Mouse (Mus musculus) frontal cortex, adult (tissue): ENCODE measurements at regions not wholly inside any gene's neighbourhood (a gene's known extent, or its start where the extent isn't known, plus 50 kb on each side); places are given as distances from the start of the nearest gene placed in this dataset.

Experiments used
- ATAC-seq: cut with Nextera tagmentation; 2 replicates; pipeline ENCODE4 v1.9.2; 2017; ENCODE audit warnings: mild to moderate bottlenecking, moderate library complexity, mixed read lengths; ENCODE audit not compliant: low TSS enrichment

GRCm38 (mm10) chr5:101000436-101000835 is 154.9 kb downstream of the Gpat3 start:
- no peak for ATAC-seq

GRCm38 (mm10) chr5:100992365-100992764 is 146.9 kb downstream of the Gpat3 start:
- no peak for ATAC-seq

- ATAC-seq = peak; percentile 59; the same call in 1 of the 2 replicates
Measured at GRCm38 (mm10) chr5:100991626-100992025, 146.1 kb downstream of the Gpat3 start.

- ATAC-seq = no peak
Measured at GRCm38 (mm10) chr5:100982573-100982936, 137.0 kb downstream of the Gpat3 start.

DNA sequence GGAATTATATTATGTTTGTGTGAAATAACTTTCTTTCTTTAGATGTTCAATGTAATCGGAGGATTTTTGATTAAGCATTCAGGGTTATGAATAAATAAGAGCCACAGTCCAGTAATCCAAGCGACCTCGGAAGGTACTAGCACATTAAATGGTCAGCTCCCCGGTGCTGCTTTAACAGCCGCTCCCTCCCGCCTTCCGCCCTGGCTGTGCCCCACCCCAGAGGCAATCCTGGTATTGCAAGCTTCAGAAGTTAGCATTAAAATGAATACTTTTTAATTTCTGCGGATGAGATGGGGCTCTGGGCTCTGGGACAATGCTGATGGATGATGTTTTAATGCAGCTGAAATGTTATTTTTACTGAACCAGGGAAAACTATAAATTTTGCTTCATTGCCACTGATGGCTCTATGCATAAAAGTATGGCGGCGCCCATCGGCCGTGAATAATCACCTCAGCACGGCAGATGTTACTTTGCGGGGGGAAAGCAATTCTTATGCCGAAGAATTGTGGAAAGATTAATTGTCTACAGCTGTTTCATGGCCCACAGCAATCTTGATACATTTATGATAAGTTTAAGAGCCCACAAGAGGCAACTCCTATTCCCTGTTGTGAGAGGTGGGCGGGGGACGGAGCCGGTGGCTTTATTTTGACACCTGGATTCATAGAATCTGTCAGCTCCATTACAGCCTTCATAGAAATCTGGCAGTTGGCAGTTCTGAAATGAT is 136.5 kb downstream of the Gpat3 start:
- ATAC-seq = no peak

DNA sequence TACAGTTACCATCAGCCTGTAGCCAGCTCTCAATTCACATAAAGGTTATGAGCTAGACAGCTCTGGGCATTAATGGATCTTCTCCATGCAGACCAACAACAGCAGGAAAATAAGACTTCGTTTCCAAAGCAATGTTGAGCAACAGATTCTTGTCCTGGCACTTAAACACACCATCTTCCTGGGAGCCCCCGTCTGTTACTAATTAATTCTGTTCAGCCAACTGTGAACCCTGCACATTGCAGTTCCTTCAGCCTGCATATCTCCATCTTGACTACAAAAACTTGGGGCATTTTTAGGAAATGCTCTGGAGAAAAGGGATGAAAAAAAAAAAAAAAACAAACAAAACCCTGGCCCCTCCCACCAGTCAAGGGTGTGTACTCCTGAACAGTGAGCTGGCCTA is 131.2 kb downstream of the Gpat3 start:
- no peak for ATAC-seq

DNA sequence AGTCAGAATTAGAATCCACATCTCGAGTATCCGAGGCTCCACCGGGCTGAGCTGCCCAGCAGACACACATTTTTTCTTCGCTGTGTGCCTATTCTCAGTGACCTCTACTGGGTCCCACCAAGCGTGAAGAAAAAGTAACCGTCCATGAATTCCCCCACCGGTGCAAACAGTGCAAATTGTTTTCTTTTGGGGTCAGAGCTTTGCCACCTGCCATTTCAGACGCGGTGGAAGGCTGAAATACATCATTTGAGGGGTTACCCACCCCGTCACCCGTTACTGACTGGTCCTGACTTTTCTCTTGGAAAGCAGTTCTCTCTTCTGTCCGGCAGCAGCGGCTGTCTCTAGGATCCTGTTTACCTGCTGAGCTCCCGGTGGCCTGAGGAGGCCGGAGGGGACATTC is 105.7 kb downstream of the Gpat3 start:
- no peak for ATAC-seq
